Mouse (Mus musculus) liver, embryonic 14.5 days (tissue): ENCODE measurements at regions not wholly inside any gene's neighbourhood (a gene's known extent, or its start where the extent isn't known, plus 50 kb on each side); places are given as distances from the start of the nearest gene placed in this dataset.

Experiments used
- ATAC-seq: fragments of 200-750 bp; cut with Nextera tagmentation; 2 replicates; pipeline ENCODE4 v1.8.0; 2017; ENCODE audit warnings: moderate number of reproducible peaks, mild to moderate bottlenecking, moderate library complexity; ENCODE audit not compliant: insufficient read depth
- DNase-seq, 3 experiments: peaks; one replicate each; pipeline ENCODE4 v3.0.0-alpha.2; 2012 to 2013; ENCODE audit warnings: low read depth in 3 of 3, low spot score in 3 of 3
- H3K27ac ChIP-seq: fragments of 300-500 bp; sonication (generic); 2 replicates; pipeline ENCODE4 v1.5.1; 2014; ENCODE audit warnings: moderate library complexity, mild to moderate bottlenecking, control low read depth, inconsistent platforms
- H3K27me3 ChIP-seq: fragments of 300-500 bp; sonication (generic); 2 replicates; pipeline ENCODE4 v1.6.1; 2014; ENCODE audit warnings: mild to moderate bottlenecking, low read length, moderate library complexity; ENCODE audit not compliant: control insufficient read depth, insufficient read depth
- H3K36me3 ChIP-seq: fragments of 300-500 bp; sonication (generic); replicated peaks from 2 replicates; pipeline ENCODE4 v1.6.1; 2014; ENCODE audit warnings: low read depth; ENCODE audit not compliant: control insufficient read depth, insufficient read depth
- H3K4me1 ChIP-seq, 2 experiments: fragments of 200-500 bp in 1 of 2; fragments of 300-500 bp in 1 of 2; sonication (generic) in 1 of 2; replicated peaks; 2 replicates each; pipeline ENCODE4 v1.6.1; 2012 to 2014; ENCODE audit warnings: antibody characterized with exemption in 1 of 2, inconsistent platforms in 1 of 2, low read length in 1 of 2; ENCODE audit not compliant: control insufficient read depth in 2 of 2, insufficient read depth in 2 of 2
- H3K4me2 ChIP-seq: fragments of 300-500 bp; sonication (generic); 2 replicates; pipeline ENCODE4 v1.6.1; 2014; ENCODE audit warnings: low read depth, mild to moderate bottlenecking, control low read depth, moderate library complexity
- H3K4me3 ChIP-seq, 2 experiments: fragments of 200-500 bp in 1 of 2; fragments of 300-500 bp in 1 of 2; sonication (generic) in 1 of 2; 2 replicates each; pipeline ENCODE4 v1.5.1; 2012 to 2014; ENCODE audit warnings: low read depth in 2 of 2, low read length in 2 of 2, mild to moderate bottlenecking in 2 of 2, control low read depth in 1 of 2, inconsistent platforms in 1 of 2, moderate library complexity in 1 of 2; ENCODE audit not compliant: insufficient read depth in 1 of 2
- H3K9ac ChIP-seq: fragments of 300-500 bp; sonication (generic); replicated peaks from 2 replicates; pipeline ENCODE4 v1.6.1; 2014; ENCODE audit warnings: mild to moderate bottlenecking, control low read depth, moderate library complexity
- H3K9me3 ChIP-seq: fragments of 300-500 bp; sonication (generic); 2 replicates; pipeline ENCODE4 v1.6.1; 2016; ENCODE audit warnings: low read length, mixed read lengths; ENCODE audit not compliant: control insufficient read depth
- CTCF ChIP-seq: IDR thresholded peaks from 2 replicates; pipeline ENCODE4 v1.5.1; 2016; ENCODE audit warnings: antibody characterized with exemption, low read depth, control low read depth
- EP300 ChIP-seq: IDR thresholded peaks from 2 replicates; pipeline ENCODE4 v1.6.1; 2016; ENCODE audit warnings: antibody characterized with exemption, low read depth
- WGBS: fragments of 180-500 bp; shearing (Covaris S2); extraction: QIAGEN DNeasy Blood & Tissue Kit; methylation state at CpG from one replicate; pipeline ENCODE4 v1.1.7; 2014; ENCODE audit not compliant: insufficient replicate concordance; 5-methylcytosine and 5-hydroxymethylcytosine counted together

DNA sequence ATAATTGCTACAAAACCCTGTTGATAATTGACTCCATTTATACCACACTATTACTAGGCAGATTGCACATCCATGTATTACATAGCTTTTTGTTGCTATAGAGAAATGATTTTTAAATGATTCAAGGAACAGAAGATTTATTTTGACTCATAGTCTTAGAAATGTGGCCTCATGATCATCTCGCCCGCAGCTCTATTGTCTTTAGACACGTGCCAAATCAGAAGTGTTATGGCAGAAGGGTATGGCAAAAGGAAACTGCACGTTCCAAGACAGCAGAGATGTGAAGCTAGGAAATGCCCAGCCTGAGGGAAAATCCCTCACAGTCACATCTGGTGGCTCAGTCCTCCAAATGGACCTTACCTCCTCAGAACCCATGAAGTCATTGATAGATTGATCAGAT, 585.5 kb upstream of the Adam24 start:
- Histone ChIP-seq H3K27ac (no peak overlapping the region), H3K9ac (no peak overlapping the region), H3K4me1 (no peaks in the 10 kb centered on the region), H3K4me2 (no peak overlapping the region), H3K9me3 (no peaks in the 10 kb centered on the region), H3K4me3 (no peak overlapping the region), H3K36me3 (no peaks in the 10 kb centered on the region), H3K27me3 (no peaks in the 10 kb centered on the region)
- TF ChIP-seq CTCF (no peak), EP300 (no peak)
- ATAC-seq, result no peak
- DNase-seq, result no peak
- 59% methylated on average over 4 of the region's 4 CpGs for WGBS

DNA sequence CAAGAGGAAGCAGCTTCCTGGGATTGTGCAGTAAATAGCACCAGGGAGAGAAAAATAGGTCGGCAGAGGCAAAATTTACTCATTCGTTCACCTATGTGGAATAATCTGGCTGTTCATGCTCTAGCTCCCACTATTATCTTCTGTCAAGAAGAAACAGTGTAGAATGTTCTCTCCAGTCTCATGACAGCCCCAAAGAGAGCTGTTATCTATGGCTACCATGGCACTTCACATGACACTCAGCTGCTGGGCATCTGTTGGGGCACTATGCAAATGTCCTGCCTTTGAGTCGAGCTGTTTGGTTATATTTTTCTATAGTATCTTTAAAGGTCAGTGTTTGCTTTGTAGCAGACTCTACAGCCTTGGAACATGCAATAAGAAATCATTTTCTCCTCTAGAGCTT, 550.5 kb upstream of the Adam24 start:
- DNase-seq (no peak), ATAC-seq (no peak)
- no peak overlapping the region for H3K4me3 ChIP-seq
- no peaks in the 10 kb centered on the region for H3K36me3 ChIP-seq
- H3K27ac ChIP-seq, result no peak overlapping the region
- H3K27me3 ChIP-seq, result no peaks in the 10 kb centered on the region
- TF ChIP-seq EP300 (no peak), CTCF (no peak)
- 65% methylated on average over 3 of the region's 3 CpGs for WGBS
- H3K4me1 ChIP-seq, result no peaks in the 10 kb centered on the region
- no peak overlapping the region for H3K4me2 ChIP-seq
- H3K9me3 ChIP-seq, result no peaks in the 10 kb centered on the region
- no peak overlapping the region for H3K9ac ChIP-seq

DNA sequence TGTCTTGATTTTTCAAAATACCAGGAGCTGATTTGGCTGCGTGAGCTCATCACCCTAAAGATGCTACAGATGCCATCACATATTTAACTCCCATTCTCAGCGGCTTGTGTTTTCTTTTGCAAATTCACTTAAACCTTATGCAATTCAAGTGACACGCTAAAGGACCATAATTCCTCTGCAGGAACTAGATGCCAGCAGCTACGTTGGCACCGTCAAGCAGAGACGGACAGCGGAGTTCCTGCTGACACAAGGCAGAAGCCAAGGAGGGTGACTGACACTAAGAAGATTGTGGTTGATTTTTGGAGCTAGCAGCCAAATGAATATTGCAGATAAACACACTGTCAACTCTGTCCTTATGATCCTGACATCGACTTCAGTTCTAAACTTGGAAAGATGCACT, 547.7 kb upstream of the Adam24 start:
- Histone ChIP-seq H3K27me3 (no peaks in the 10 kb centered on the region), H3K27ac (no peak overlapping the region), H3K9ac (no peak overlapping the region), H3K4me1 (no peaks in the 10 kb centered on the region), H3K9me3 (no peaks in the 10 kb centered on the region), H3K36me3 (no peaks in the 10 kb centered on the region), H3K4me2 (no peak overlapping the region), H3K4me3 (no peak overlapping the region)
- DNase-seq (no peak), ATAC-seq (no peak)
- 77% methylated on average over 8 of the region's 8 CpGs for WGBS
- TF ChIP-seq EP300 (no peak), CTCF (no peak)

DNA sequence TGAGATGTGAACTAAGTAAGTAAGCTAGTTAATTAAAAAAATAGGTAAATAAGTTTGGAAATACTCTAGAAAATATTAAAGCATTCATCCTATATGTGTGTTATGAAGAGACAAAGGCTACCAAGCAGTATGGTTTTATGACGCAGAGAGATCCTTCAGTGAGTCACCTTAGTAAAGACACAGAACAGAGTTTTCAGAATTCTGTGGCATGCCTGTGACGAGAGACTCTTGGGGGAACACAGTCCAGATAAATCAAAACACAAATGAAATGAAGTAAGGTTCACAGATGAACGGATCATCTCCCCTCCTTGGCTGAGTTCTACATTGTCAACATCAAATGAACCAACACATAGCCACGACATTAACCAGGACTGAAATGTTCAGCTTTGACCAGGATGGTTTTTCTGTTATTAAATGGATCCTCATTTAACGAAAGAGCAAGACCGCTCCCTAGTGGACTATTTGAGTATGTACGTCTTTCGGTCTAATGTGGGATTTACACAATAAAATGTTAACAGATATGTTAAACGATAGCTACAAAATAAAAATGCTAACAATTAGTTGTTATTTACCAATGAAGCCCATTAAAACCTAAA, 542.1 kb upstream of the Adam24 start:
- no peaks in the 10 kb centered on the region for H3K4me1 ChIP-seq
- no peaks in the 10 kb centered on the region for H3K36me3 ChIP-seq
- H3K27ac ChIP-seq, result no peak overlapping the region
- H3K9me3 ChIP-seq, result no peaks in the 10 kb centered on the region
- no peak overlapping the region for H3K4me2 ChIP-seq
- WGBS, result 18% methylated on average over 9 of the region's 9 CpGs
- TF ChIP-seq CTCF (peak; percentile 33; the same call in 1 of the 2 replicates), EP300 (no peak)
- no peak overlapping the region for H3K9ac ChIP-seq
- DNase-seq (no peak), ATAC-seq (no peak)
- no peak overlapping the region for H3K4me3 ChIP-seq
- H3K27me3 ChIP-seq, result no peaks in the 10 kb centered on the region

DNA sequence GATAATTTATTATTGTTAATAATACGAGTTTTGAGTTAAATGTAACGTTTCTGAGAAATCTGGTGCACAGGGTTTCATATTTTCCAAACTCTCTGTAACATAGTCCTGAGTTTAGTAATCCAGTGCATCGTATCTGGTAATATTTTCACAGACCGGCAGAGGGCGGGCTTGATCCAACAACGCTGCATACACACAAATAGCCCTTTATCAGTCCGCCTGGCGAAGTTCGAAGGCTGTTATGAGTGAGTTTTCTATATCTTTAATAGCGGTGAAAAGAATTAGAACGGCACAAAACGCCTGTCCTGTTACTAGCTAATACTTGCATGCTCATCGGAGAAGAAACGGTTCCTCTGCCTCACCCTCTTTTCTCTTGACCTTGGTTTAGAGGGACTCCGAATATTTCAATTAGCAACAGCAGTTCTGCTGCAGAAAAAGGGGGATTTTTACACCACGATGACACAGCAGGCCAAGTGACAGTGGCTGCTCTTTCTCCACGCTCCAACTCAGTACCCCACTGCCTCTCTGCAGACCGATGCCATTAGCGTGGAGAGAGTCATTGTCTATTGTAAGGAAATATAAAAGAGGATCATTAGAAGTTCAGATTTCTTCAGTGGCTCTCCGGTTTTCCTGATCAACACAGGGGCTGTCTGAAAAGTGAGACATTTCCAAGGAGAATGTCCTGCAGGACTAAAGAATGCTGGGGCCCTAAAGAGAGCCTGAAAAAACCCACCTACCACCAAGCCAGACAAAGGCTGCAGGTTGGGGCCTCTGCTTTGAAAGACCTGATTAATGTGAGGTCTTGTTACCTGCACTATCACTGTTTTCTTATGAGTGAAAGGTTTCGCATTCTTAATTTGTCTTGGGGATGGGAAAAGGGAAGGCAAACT, 523.7 kb upstream of the Adam24 start:
- Histone ChIP-seq H3K4me2 (0 out of 2 replicates have a peak overlapping the region, but pooled peaks have one; percentile 11), H3K9me3 (no peaks in the 10 kb centered on the region), H3K4me1 (no peaks in the 10 kb centered on the region), H3K27ac (no peak overlapping the region), H3K4me3 (no peak overlapping the region), H3K36me3 (no peaks in the 10 kb centered on the region), H3K9ac (no peak overlapping the region), H3K27me3 (no peaks in the 10 kb centered on the region)
- ATAC-seq (no peak), DNase-seq (peak; percentile 3 to 19 (median 7))
- 22% methylated on average over 21 of the region's 21 CpGs for WGBS
- TF ChIP-seq CTCF, result peak; percentile 57
- no peak for TF ChIP-seq EP300
